Mouse (Mus musculus): ENCODE results near the gene Fam219a. TPM values are rescaled to one million over a fixed set of nuclear protein-coding genes. Genes with fewer than 3 reads are reported as not detected.

Gene Fam219a
- total and polyA plus RNA-seq, 3 experiments: 13.4 to 15.8 (median 14.4) TPM

GRCm38 (mm10) chr4:41609681-41610593, 40.6 kb upstream of the Fam219a start:
- Histone ChIP-seq H3K9ac (ENCODE audit: low read depth, low read length) (no peak overlapping the region), H3K4me1 (ENCODE audit: control insufficient read depth, insufficient read depth, low read length) (no peaks in the 10 kb centered on the region), H3K36me3 (ENCODE audit: control insufficient read depth, insufficient read depth, low read length) (no peaks in the 10 kb centered on the region), H3K4me3 (no peak overlapping the region), H3K79me2 (replicated peaks; ENCODE audit: control insufficient read depth, insufficient read depth, low read length) (no peaks in the 10 kb centered on the region), H3K27me3 (ENCODE audit: control insufficient read depth, insufficient read depth, low read length) (no peaks in the 10 kb centered on the region), H3K27ac (no peak overlapping the region)
- DNase-seq: no peak
- peak; percentile 45 for TF ChIP-seq CTCF (IDR thresholded peaks at IDR 0.05)
- no peak for TF ChIP-seq EP300 (IDR thresholded peaks at IDR 0.05; ENCODE audit: insufficient read depth, low read depth, low read length)
- TF ChIP-seq POLR2A (IDR thresholded peaks at IDR 0.05; ENCODE audit: insufficient read depth, low read depth, low read length): no peak
- 77% methylated on average over 10 of the region's 10 CpGs for WGBS
- intact Hi-C loops (cut with DNase I): loop anchor here (5.0 kb wide), 1 partner anchor 97 kb away; no protein-coding TSS in a partner anchor

- H3K9ac ChIP-seq (ENCODE audit: low read depth, low read length): no peak overlapping the region
- H3K27ac ChIP-seq: no peak overlapping the region
- intact Hi-C loops (cut with DNase I): no loop called here
- TF ChIP-seq POLR2A (IDR thresholded peaks at IDR 0.05; ENCODE audit: insufficient read depth, low read depth, low read length) (no peak), EP300 (IDR thresholded peaks at IDR 0.05; ENCODE audit: insufficient read depth, low read depth, low read length) (no peak), CTCF (IDR thresholded peaks at IDR 0.05) (no peak)
- no peaks in the 10 kb centered on the region for H3K4me1 ChIP-seq (ENCODE audit: control insufficient read depth, insufficient read depth, low read length)
- H3K36me3 ChIP-seq (ENCODE audit: control insufficient read depth, insufficient read depth, low read length): no peaks in the 10 kb centered on the region
- no peak for DNase-seq
- H3K79me2 ChIP-seq (replicated peaks; ENCODE audit: control insufficient read depth, insufficient read depth, low read length): no peaks in the 10 kb centered on the region
- H3K27me3 ChIP-seq (ENCODE audit: control insufficient read depth, insufficient read depth, low read length): peaks cover 2% of the 10 kb centered on the region; the same call in 1 of the 2 replicates
- WGBS: 23% methylated on average over 4 of the region's 4 CpGs
- H3K4me3 ChIP-seq: no peak overlapping the region
These were observed 37.4 kb upstream of the Fam219a start for GRCm38 (mm10) chr4:41606784-41607183.

GRCm38 (mm10) chr4:41604476-41605396, 35.4 kb upstream of the Fam219a start:
- TF ChIP-seq POLR2A (IDR thresholded peaks at IDR 0.05; ENCODE audit: insufficient read depth, low read depth, low read length): no peak
- peak; percentile 68 for TF ChIP-seq CTCF (IDR thresholded peaks at IDR 0.05)
- 0 out of 2 replicates have a peak, but pooled peaks have one; percentile 33 for TF ChIP-seq EP300 (IDR thresholded peaks at IDR 0.05; ENCODE audit: insufficient read depth, low read depth, low read length)
- intact Hi-C loops (cut with DNase I): loop anchor here (2.0 kb wide), 1 partner anchor 48 kb away; no protein-coding TSS in a partner anchor
- 42% methylated on average over 8 of the region's 8 CpGs for WGBS
- H3K9ac ChIP-seq (ENCODE audit: low read depth, low read length): no peak overlapping the region
- no peaks in the 10 kb centered on the region for H3K79me2 ChIP-seq (replicated peaks; ENCODE audit: control insufficient read depth, insufficient read depth, low read length)
- no peaks in the 10 kb centered on the region for H3K36me3 ChIP-seq (ENCODE audit: control insufficient read depth, insufficient read depth, low read length)
- H3K4me1 ChIP-seq (ENCODE audit: control insufficient read depth, insufficient read depth, low read length): no peaks in the 10 kb centered on the region
- no peak overlapping the region for H3K27ac ChIP-seq
- DNase-seq: peak in 1 of 2 experiments; percentile 32
- peaks cover 2% of the 10 kb centered on the region for H3K27me3 ChIP-seq (ENCODE audit: control insufficient read depth, insufficient read depth, low read length)
- no peak overlapping the region for H3K4me3 ChIP-seq

GRCm38 (mm10) chr4:41602818-41603217, 33.5 kb upstream of the Fam219a start:
- H3K9ac ChIP-seq (ENCODE audit: low read depth, low read length): no peak overlapping the region
- intact Hi-C loops (cut with DNase I): no loop called here
- H3K36me3 ChIP-seq (ENCODE audit: control insufficient read depth, insufficient read depth, low read length): no peaks in the 10 kb centered on the region
- TF ChIP-seq POLR2A (IDR thresholded peaks at IDR 0.05; ENCODE audit: insufficient read depth, low read depth, low read length) (no peak), CTCF (IDR thresholded peaks at IDR 0.05) (no peak), EP300 (IDR thresholded peaks at IDR 0.05; ENCODE audit: insufficient read depth, low read depth, low read length) (no peak)
- no peak for DNase-seq
- peaks cover 2% of the 10 kb centered on the region for H3K27me3 ChIP-seq (ENCODE audit: control insufficient read depth, insufficient read depth, low read length)
- H3K27ac ChIP-seq: no peak overlapping the region
- no peak overlapping the region for H3K4me3 ChIP-seq
- WGBS: 38% methylated on average over 4 of the region's 4 CpGs
- no peaks in the 10 kb centered on the region for H3K4me1 ChIP-seq (ENCODE audit: control insufficient read depth, insufficient read depth, low read length)
- H3K79me2 ChIP-seq (replicated peaks; ENCODE audit: control insufficient read depth, insufficient read depth, low read length): no peaks in the 10 kb centered on the region

GRCm38 (mm10) chr4:41583353-41583752, 14.0 kb upstream of the Fam219a start:
- H3K4me1 ChIP-seq (ENCODE audit: control insufficient read depth, insufficient read depth, low read length): no peaks in the 10 kb centered on the region
- no peaks in the 10 kb centered on the region for H3K79me2 ChIP-seq (replicated peaks; ENCODE audit: control insufficient read depth, insufficient read depth, low read length)
- no peak overlapping the region for H3K27ac ChIP-seq
- H3K27me3 ChIP-seq (ENCODE audit: control insufficient read depth, insufficient read depth, low read length): no peaks in the 10 kb centered on the region
- intact Hi-C loops (cut with DNase I): no loop called here
- H3K36me3 ChIP-seq (ENCODE audit: control insufficient read depth, insufficient read depth, low read length): no peaks in the 10 kb centered on the region
- WGBS: 83% methylated on average over 7 of the region's 7 CpGs
- no peak overlapping the region for H3K4me3 ChIP-seq
- no peak overlapping the region for H3K9ac ChIP-seq (ENCODE audit: low read depth, low read length)
- no peak for DNase-seq
- TF ChIP-seq CTCF (IDR thresholded peaks at IDR 0.05) (no peak), POLR2A (IDR thresholded peaks at IDR 0.05; ENCODE audit: insufficient read depth, low read depth, low read length) (no peak), EP300 (IDR thresholded peaks at IDR 0.05; ENCODE audit: insufficient read depth, low read depth, low read length) (no peak)
